Mouse (Mus musculus) CH12.LX (cell line): ENCODE measurements around the gene Mettl16.

Source experiments
- CTCF ChIP-seq, 2 experiments: IDR thresholded peaks in 1 of 2; conservative IDR thresholded peaks in 1 of 2; 2 replicates each; pipeline ENCODE4 v1.5.1; 2011 to 2012; ENCODE audit warnings: low read depth in 2 of 2, low read length in 2 of 2, improper control_type of control experiment in 1 of 2, inconsistent platforms in 1 of 2, mild to moderate bottlenecking in 1 of 2, moderate library complexity in 1 of 2
- ELF1 ChIP-seq: IDR thresholded peaks from 2 replicates; pipeline ENCODE4 v1.6.1; 2014; ENCODE audit warnings: low read depth, mild to moderate bottlenecking, inconsistent platforms, low read length, improper control_type of control experiment
- EP300 ChIP-seq: IDR thresholded peaks from 2 replicates; pipeline ENCODE4 v1.6.1; 2011; ENCODE audit warnings: low read length, improper control_type of control experiment
- ETS1 ChIP-seq: conservative IDR thresholded peaks from 2 replicates; pipeline ENCODE4 v1.6.1; 2012; ENCODE audit warnings: low read depth, mild to moderate bottlenecking, inconsistent platforms, low read length, improper control_type of control experiment, moderate library complexity
- HCFC1 ChIP-seq: IDR thresholded peaks from 2 replicates; pipeline ENCODE4 v1.6.1; 2012; ENCODE audit warnings: low read depth, mild to moderate bottlenecking, inconsistent platforms, low read length, improper control_type of control experiment
- MAX ChIP-seq: IDR thresholded peaks from 2 replicates; pipeline ENCODE4 v1.6.1; 2011; ENCODE audit warnings: low read length, improper control_type of control experiment
- NELFE ChIP-seq: IDR thresholded peaks from 2 replicates; pipeline ENCODE4 v1.6.1; 2011; ENCODE audit warnings: low read depth, low read length, improper control_type of control experiment
- POLR2A ChIP-seq: IDR thresholded peaks from 2 replicates; pipeline ENCODE4 v1.6.1; 2011; ENCODE audit warnings: low read depth, mild to moderate bottlenecking, improper control_type of control experiment, low read length
- RAD21 ChIP-seq: IDR thresholded peaks from 2 replicates; pipeline ENCODE4 v1.6.1; 2011; ENCODE audit warnings: low read depth, mild to moderate bottlenecking, low read length, improper control_type of control experiment, moderate library complexity
- SMC3 ChIP-seq: IDR thresholded peaks from 2 replicates; pipeline ENCODE4 v1.6.1; 2011; ENCODE audit warnings: low read depth, low read length, improper control_type of control experiment
- TBP ChIP-seq: conservative IDR thresholded peaks from 2 replicates; pipeline ENCODE4 v1.6.1; 2011; ENCODE audit warnings: low read depth, low read length, improper control_type of control experiment
- TCF12 ChIP-seq: IDR thresholded peaks from 2 replicates; pipeline ENCODE4 v1.6.1; 2014; ENCODE audit warnings: low read depth, mild to moderate bottlenecking, inconsistent platforms, low read length, improper control_type of control experiment
- USF2 ChIP-seq: conservative IDR thresholded peaks from 2 replicates; pipeline ENCODE4 v1.6.1; 2011; ENCODE audit warnings: low read depth, low read length, improper control_type of control experiment
- ZNF384 ChIP-seq: IDR thresholded peaks from 2 replicates; pipeline ENCODE4 v1.6.1; 2012; ENCODE audit warnings: low read depth, low read length, improper control_type of control experiment, inconsistent platforms

- TF ChIP-seq HCFC1, result no peak
- TF ChIP-seq TCF12, result no peak
- TF ChIP-seq POLR2A, result no peak
- no peak for TF ChIP-seq CTCF (conservative IDR thresholded peaks at IDR 0.05 in 1 of 2, IDR thresholded peaks at IDR 0.05 in 1 of 2; ENCODE audit: low read depth in 2 of 2, low read length in 2 of 2)
- no peak for TF ChIP-seq SMC3
- TF ChIP-seq MAX, result no peak
- TF ChIP-seq ETS1, result no peak
- no peak for TF ChIP-seq RAD21
- no peak for TF ChIP-seq EP300
- no peak for TF ChIP-seq ELF1
- TF ChIP-seq ZNF384, result no peak
- no peak for TF ChIP-seq TBP
- TF ChIP-seq NELFE, result no peak
- no peak for TF ChIP-seq USF2
Observed at GRCm38 (mm10) chr11:74750662-74751351, 19.8 kb upstream of the Mettl16 start.
